Mouse (Mus musculus) kidney, embryonic 16.5 days (tissue): ENCODE measurements at regions not wholly inside any gene's neighbourhood (a gene's known extent, or its start where the extent isn't known, plus 50 kb on each side); places are given as distances from the start of the nearest gene placed in this dataset.

ENCODE experiments used
- ATAC-seq: fragments of 200-750 bp; cut with Nextera tagmentation; 2 replicates; pipeline ENCODE4 v1.8.0; 2017; ENCODE audit warnings: moderate TSS enrichment; ENCODE audit not compliant: low FRiP score, low TSS enrichment
- H3K27ac ChIP-seq: fragments of 300-500 bp; sonication (generic); 2 replicates; pipeline ENCODE4 v1.5.1; 2014; ENCODE audit warnings: low read length
- H3K27me3 ChIP-seq: fragments of 300-500 bp; sonication (generic); 2 replicates; pipeline ENCODE4 v1.6.1; 2014; ENCODE audit warnings: low read length, control low read depth, mixed read lengths; ENCODE audit not compliant: insufficient read depth
- H3K36me3 ChIP-seq: fragments of 300-500 bp; sonication (generic); 2 replicates; pipeline ENCODE4 v1.6.1; 2014; ENCODE audit warnings: low read length, control low read depth, mixed read lengths; ENCODE audit not compliant: insufficient read depth
- H3K4me1 ChIP-seq: fragments of 300-500 bp; sonication (generic); 2 replicates; pipeline ENCODE4 v1.6.1; 2014; ENCODE audit warnings: low read length, control low read depth, mixed read lengths; ENCODE audit not compliant: insufficient read depth
- H3K4me2 ChIP-seq: fragments of 300-500 bp; sonication (generic); replicated peaks from 2 replicates; pipeline ENCODE4 v1.6.1; 2014; ENCODE audit warnings: low read depth, low read length
- H3K4me3 ChIP-seq: fragments of 300-500 bp; sonication (generic); 2 replicates; pipeline ENCODE4 v1.5.1; 2014; ENCODE audit warnings: mild to moderate bottlenecking, low read length
- H3K9ac ChIP-seq: fragments of 300-500 bp; sonication (generic); replicated peaks from 2 replicates; pipeline ENCODE4 v1.6.1; 2014; ENCODE audit warnings: low read length
- H3K9me3 ChIP-seq: fragments of 300-500 bp; sonication (generic); 2 replicates; pipeline ENCODE4 v1.6.1; 2016; ENCODE audit warnings: low read length, control low read depth
- WGBS: fragments of 180-500 bp; shearing (Covaris S2); extraction: QIAGEN DNeasy Blood & Tissue Kit; methylation state at CpG from one replicate; pipeline ENCODE4 v1.1.7; 2014; 5-methylcytosine and 5-hydroxymethylcytosine counted together

DNA sequence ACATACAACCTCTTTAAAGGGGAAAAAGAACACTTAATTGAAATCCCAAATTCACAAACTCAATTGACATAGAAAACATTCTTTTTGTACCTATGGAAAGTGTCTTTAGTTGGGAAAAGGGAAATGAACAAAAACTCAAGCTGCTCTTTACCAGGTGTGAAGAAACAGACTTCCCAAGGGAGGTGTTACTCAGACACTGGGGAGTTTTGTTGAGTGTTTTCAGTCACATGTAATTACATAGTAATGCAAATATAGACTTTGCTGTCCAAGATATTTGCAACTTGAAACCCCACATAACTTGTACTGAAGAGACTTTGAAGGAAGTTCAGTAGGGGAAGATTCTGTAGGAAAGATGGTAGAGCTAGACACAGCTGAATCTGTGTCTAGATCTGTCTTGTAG, 547.7 kb upstream of the Zfp960 start:
- no peaks in the 10 kb centered on the region for H3K9me3 ChIP-seq
- no peak overlapping the region for H3K4me2 ChIP-seq
- H3K27me3 ChIP-seq, result no peaks in the 10 kb centered on the region
- H3K9ac ChIP-seq, result no peak overlapping the region
- no peaks in the 10 kb centered on the region for H3K4me1 ChIP-seq
- no peaks in the 10 kb centered on the region for H3K36me3 ChIP-seq
- H3K4me3 ChIP-seq, result no peak overlapping the region
- H3K27ac ChIP-seq, result no peak overlapping the region
- no peak for ATAC-seq

DNA sequence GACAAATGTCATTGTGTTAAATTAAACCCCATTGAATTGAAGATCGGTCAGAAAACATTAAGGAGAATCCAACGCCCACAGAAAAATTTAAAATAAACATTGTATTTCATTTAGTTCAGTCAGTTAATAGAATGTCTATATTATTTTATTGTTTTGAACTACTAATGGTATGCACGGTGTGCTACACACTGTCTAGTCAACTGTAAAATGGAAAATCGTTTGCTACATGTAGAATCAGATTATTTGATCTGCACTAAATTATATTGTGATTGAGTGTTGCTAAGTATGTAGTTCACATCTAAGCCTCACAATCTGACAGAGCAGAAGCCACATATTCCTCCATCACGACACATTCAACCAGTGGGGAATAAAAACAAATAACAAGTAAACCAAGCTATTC, 570.0 kb upstream of the Zfp960 start:
- Histone ChIP-seq H3K9me3 (no peaks in the 10 kb centered on the region), H3K4me1 (no peaks in the 10 kb centered on the region), H3K4me2 (no peak overlapping the region), H3K27ac (no peak overlapping the region), H3K27me3 (no peaks in the 10 kb centered on the region), H3K36me3 (no peaks in the 10 kb centered on the region), H3K4me3 (no peak overlapping the region), H3K9ac (no peak overlapping the region)
- ATAC-seq, result no peak
- 74% methylated on average over 5 of the region's 5 CpGs for WGBS

DNA sequence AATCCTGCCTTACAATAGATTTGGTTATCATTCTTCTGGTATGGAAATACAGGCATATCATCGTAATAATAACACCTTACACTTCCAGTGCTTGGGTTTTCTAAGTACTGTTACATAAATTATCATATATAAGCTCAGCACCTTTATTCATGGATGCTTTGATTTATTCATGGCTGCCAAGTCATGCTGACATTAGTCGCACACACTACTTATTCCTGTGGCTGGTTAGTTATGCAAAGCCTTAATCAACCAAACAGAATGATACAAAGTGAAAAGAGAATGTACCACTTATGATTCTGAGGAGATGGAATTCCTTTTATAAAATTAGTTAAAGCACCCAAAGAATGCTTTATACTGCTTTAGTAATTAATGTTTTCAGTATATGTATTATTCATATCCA, 570.4 kb upstream of the Zfp960 start:
- H3K36me3 ChIP-seq, result no peaks in the 10 kb centered on the region
- H3K4me2 ChIP-seq, result no peak overlapping the region
- H3K4me3 ChIP-seq, result no peak overlapping the region
- H3K27ac ChIP-seq, result no peak overlapping the region
- WGBS, result 87% methylated on average over 2 of the region's 2 CpGs
- H3K9ac ChIP-seq, result no peak overlapping the region
- H3K27me3 ChIP-seq, result no peaks in the 10 kb centered on the region
- H3K9me3 ChIP-seq, result no peaks in the 10 kb centered on the region
- no peaks in the 10 kb centered on the region for H3K4me1 ChIP-seq
- no peak for ATAC-seq

DNA sequence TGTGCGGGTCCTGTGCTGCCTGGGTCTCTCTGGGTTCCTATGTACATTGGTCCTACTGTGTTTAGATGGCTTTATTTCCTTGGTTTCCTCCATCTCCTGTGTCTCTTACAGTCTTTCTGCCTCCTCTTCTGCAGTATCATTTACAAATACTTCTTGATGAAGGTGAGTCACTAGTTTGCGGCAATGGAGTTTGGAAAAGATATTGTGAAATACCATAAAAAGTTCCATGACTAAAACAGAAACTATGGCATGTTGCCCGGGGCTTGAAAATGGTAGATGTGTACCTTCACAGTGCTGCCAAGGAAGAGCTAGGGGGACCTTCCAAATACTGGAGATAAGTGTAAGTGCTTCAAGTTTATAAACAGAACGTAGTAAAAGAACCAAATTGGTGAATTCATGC, 571.4 kb upstream of the Zfp960 start:
- ATAC-seq, result no peak
- Histone ChIP-seq H3K9me3 (no peaks in the 10 kb centered on the region), H3K9ac (no peak overlapping the region), H3K36me3 (no peaks in the 10 kb centered on the region), H3K4me1 (no peaks in the 10 kb centered on the region), H3K4me3 (no peak overlapping the region), H3K27ac (no peak overlapping the region), H3K4me2 (no peak overlapping the region), H3K27me3 (no peaks in the 10 kb centered on the region)
- 87% methylated on average over 4 of the region's 4 CpGs for WGBS

DNA sequence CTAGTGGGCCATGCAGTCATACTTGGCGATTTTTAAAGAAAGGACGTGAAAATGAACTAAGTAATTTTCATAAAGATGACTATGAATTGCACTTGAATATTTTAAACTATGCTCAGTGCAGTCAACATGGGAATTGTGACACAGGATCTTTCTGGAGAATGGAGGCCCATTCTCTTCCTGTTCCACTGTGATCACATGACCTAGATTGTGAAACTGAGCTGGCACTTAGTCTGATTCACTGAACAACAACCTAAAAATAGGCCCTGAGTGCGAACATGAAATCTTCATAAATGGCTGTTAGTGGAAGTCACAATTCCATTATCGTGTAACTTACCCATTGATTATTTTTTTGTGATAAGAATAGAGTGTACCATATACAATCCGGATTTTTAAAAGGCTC, 577.6 kb upstream of the Zfp960 start:
- H3K4me3 ChIP-seq, result no peak overlapping the region
- no peaks in the 10 kb centered on the region for H3K36me3 ChIP-seq
- no peak overlapping the region for H3K27ac ChIP-seq
- 93% methylated on average over 5 of the region's 5 CpGs for WGBS
- no peak for ATAC-seq
- H3K9me3 ChIP-seq, result no peaks in the 10 kb centered on the region
- H3K4me2 ChIP-seq, result no peak overlapping the region
- H3K27me3 ChIP-seq, result no peaks in the 10 kb centered on the region
- no peak overlapping the region for H3K9ac ChIP-seq
- no peaks in the 10 kb centered on the region for H3K4me1 ChIP-seq

DNA sequence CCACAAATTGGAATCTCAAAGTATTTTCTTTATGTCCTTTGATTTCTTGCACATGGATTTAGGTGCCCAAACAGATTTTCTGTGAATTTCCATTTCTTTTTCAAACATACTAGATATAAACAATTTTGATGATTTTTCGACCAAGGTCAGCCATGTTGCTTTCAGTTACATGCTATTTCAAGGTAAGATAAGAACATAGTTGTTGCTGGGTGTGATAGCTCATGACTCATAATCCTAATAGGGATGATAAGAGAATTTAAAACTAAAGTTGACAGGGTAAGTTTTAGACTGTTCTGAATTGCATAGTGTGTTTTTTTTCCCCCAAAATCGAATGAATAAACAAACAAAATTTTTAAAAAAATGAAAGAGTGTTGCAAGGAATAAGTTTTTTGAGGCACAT, 579.9 kb upstream of the Zfp960 start:
- no peak overlapping the region for H3K4me3 ChIP-seq
- no peak overlapping the region for H3K27ac ChIP-seq
- no peaks in the 10 kb centered on the region for H3K9me3 ChIP-seq
- no peak overlapping the region for H3K4me2 ChIP-seq
- H3K36me3 ChIP-seq, result no peaks in the 10 kb centered on the region
- no peak for ATAC-seq
- H3K27me3 ChIP-seq, result no peaks in the 10 kb centered on the region
- no peaks in the 10 kb centered on the region for H3K4me1 ChIP-seq
- no peak overlapping the region for H3K9ac ChIP-seq
- 77% methylated on average over 2 of the region's 2 CpGs for WGBS

DNA sequence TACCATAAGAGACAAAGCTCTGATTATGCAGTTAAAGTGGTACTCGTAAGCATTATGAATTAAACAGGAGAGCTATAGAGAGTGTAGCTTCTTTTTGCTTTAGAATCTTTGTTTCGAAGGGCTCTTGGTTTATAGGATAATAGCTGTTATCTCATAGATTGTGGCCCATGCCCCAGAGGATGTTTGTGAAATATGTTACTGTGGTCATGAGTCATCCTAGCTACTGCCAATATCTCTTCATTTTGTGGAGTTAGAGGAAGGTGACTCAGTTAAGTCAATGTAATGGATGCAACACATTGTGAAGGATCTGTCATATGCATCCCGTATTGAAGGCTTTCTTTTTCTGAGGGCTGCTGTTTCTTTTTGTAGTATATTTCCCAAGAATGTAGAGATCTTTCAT, 582.2 kb upstream of the Zfp960 start:
- WGBS, result 85% methylated on average over 3 of the region's 3 CpGs

DNA sequence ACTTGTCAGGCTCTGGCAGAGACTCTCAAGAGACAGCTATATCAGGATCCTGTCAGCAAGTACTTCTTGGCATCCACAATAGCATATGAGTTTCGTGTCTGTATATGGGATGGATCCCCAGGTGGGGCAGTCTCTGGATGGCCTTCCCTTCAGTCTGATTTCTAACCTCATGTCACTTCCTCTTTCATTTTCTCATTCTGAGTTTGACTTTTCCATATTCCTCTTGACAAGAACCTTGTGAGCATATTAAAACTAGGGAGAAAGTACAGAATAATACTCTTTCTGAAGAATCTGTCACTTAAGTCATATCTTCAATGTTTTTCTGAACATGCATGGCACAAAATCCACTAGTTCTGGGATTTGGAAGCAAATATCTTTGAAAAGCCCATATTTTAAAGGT, 583.3 kb upstream of the Zfp960 start:
- no peak for ATAC-seq
- H3K4me3 ChIP-seq, result no peak overlapping the region
- no peak overlapping the region for H3K27ac ChIP-seq
- no peaks in the 10 kb centered on the region for H3K9me3 ChIP-seq
- no peak overlapping the region for H3K4me2 ChIP-seq
- no peak overlapping the region for H3K9ac ChIP-seq
- WGBS, result 63% methylated on average over 1 of the region's 1 CpGs
- no peaks in the 10 kb centered on the region for H3K36me3 ChIP-seq
- H3K27me3 ChIP-seq, result no peaks in the 10 kb centered on the region
- H3K4me1 ChIP-seq, result no peaks in the 10 kb centered on the region

More for the DNA sequence above, 582.2 kb upstream of the Zfp960 start:
- Histone ChIP-seq H3K4me1 (no peaks in the 10 kb centered on the region), H3K4me3 (no peak overlapping the region), H3K36me3 (no peaks in the 10 kb centered on the region), H3K27ac (no peak overlapping the region), H3K9me3 (no peaks in the 10 kb centered on the region), H3K9ac (no peak overlapping the region), H3K27me3 (no peaks in the 10 kb centered on the region), H3K4me2 (no peak overlapping the region)
- no peak for ATAC-seq

DNA sequence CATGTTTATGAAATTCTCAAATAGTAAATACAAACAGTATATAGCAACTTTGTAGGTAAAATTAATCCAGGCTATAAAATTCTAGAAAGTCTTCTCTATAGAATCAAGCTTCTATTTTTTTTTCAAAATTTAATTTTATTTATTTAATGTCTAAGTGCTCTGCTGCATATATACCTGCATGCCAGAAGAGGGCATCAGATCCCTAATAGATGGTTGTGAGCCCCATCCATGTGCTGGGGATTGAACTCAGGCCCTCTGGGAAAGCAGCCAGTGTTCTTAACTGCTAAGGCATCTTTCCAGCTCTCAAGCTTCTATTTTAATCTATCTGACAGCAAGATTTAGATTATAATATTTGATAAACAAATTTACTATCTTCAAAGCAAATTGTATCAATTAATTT, 602.7 kb upstream of the Zfp960 start:
- Histone ChIP-seq H3K36me3 (no peaks in the 10 kb centered on the region), H3K4me3 (no peak overlapping the region)
- ATAC-seq, result no peak

DNA sequence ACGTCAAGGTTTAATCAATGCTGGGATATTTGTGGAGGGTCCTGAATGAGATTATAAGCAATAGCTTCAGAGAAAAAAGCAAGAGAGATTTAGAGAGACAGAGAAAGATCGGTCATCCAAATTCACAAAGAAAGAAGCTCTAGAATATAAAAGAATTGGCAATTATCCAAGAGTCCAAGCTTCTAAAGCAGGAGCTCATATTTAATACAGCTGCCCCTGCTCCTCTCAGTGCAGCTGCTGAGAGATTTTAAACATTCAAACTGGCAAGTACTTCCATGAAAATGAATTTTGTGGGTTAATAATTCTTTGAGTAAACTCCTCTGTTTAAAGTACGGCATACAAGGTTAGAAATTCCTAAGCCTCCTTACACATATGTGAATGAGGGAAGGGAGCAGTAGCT, 610.8 kb upstream of the Zfp960 start:
- 53% methylated on average over 3 of the region's 3 CpGs for WGBS
- H3K27me3 ChIP-seq, result no peaks in the 10 kb centered on the region

More for the DNA sequence above, 602.7 kb upstream of the Zfp960 start:
- H3K4me2 ChIP-seq, result no peak overlapping the region
- H3K27me3 ChIP-seq, result no peaks in the 10 kb centered on the region
- no peaks in the 10 kb centered on the region for H3K9me3 ChIP-seq
- no peaks in the 10 kb centered on the region for H3K4me1 ChIP-seq
- no peak overlapping the region for H3K9ac ChIP-seq
- no peak overlapping the region for H3K27ac ChIP-seq

DNA sequence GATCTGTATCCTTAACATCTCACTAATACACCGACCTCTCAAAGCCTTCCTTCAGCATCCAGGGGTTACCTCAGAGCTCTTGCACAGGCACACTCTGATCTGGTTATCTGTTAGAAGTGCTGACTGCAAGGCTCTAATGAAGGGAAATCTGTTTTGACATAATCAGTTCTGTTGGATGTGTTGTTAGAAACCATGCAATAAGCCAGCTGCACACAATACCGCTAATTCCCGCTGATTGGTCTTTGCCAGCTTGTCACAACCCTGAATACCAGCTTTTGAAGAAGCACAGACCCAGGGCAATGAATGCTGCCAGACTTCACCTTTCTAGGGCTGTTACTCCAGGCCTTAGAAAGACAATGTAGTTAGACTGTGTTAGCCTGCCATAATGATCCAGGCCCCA, 613.7 kb upstream of the Rgmb start:
- Histone ChIP-seq H3K27ac (no peak overlapping the region), H3K9ac (no peak overlapping the region), H3K36me3 (no peaks in the 10 kb centered on the region), H3K4me1 (no peaks in the 10 kb centered on the region), H3K9me3 (no peaks in the 10 kb centered on the region), H3K4me2 (no peak overlapping the region), H3K27me3 (no peaks in the 10 kb centered on the region), H3K4me3 (no peak overlapping the region)
- WGBS, result 82% methylated on average over 3 of the region's 3 CpGs
- no peak for ATAC-seq

More for the DNA sequence above, 610.8 kb upstream of the Zfp960 start:
- H3K4me3 ChIP-seq, result no peak overlapping the region
- no peak overlapping the region for H3K9ac ChIP-seq
- no peaks in the 10 kb centered on the region for H3K4me1 ChIP-seq
- no peak for ATAC-seq
- no peak overlapping the region for H3K4me2 ChIP-seq
- no peaks in the 10 kb centered on the region for H3K9me3 ChIP-seq
- H3K27ac ChIP-seq, result no peak overlapping the region
- no peaks in the 10 kb centered on the region for H3K36me3 ChIP-seq
